Mouse (Mus musculus): ENCODE data around the gene Plekhh3. TPM values are rescaled to one million over a fixed set of nuclear protein-coding genes. Genes with fewer than 3 reads are reported as not detected.
A peak's percentile ranks its signal among the peaks of the same experiment; 100 is the strongest.

Plekhh3 gene
- total RNA-seq (2021): 10 to 100 TPM; 20.7 to 35.3 TPM
- long read RNA-seq, experiment 1, transcript Plekhh3-201 (13 exons, 3,056 nt): major isoform, 11 of 49 reads
- long read RNA-seq, experiment 1, transcript Plekhh3-206 (13 exons, 3,010 nt): minor isoform, 10 of 49 reads
- long read RNA-seq, experiment 1, partial matches to known transcripts: 4 of 49 reads
- long read RNA-seq, experiment 1, other reads (novel, unspliced or antisense): 21 of 49 reads
- long read RNA-seq, experiment 2, transcript Plekhh3-201 (13 exons, 3,056 nt): minor isoform, 17 of 93 reads
- long read RNA-seq, experiment 2, transcript Plekhh3-206 (13 exons, 3,010 nt): major isoform, 24 of 93 reads
- long read RNA-seq, experiment 2, partial matches to known transcripts: 8 of 93 reads
- long read RNA-seq, experiment 2, other reads (novel, unspliced or antisense): 40 of 93 reads

DNA sequence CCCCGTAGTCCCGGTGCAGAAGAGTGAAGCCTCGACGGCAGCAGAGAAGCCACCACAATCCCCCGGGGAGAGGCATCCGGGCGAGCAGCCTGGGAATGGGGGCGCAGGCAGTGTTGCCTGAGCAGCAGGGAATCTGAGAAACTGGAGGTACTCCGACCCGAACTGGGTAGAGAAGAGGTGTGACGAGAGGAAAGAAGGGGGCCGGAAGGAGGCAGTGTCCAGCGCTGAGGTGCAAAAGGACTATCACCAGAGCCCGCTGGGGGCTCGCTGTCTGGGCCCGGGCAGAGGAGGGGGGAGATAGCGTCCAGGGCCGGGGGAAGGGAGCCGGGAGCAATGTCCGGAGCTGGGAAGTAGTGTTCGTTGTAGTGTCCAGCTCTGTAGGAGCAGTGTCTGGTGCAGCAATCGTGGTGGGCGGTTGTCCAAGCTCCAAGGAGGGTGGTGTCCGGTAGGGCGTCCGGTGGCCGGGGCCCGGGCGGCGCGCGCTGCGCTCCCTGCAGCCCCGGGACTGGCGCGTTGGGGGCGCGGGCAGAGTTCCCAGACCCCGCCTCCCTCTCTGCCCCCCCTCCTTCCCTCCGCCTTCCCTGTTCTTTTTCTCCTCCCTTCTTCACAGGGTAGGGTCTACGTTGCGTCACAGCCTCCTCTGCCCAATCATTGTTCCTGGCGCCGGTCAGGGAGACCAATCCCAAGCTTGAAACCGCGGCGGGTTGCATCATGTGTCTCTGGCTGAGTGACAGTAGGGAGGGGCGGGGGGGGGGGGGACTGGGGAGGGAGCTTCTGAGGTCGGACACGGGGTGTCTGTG, at the start of gene Plekhh3:
TSS of gene Plekhh3 (minus strand) at position 541 of the 800 bp plus-strand sequence.
- DNase-seq: peak; percentile 97
- peak within 1 kb of the TSS; percentile 99 for H3K27ac ChIP-seq
- TF ChIP-seq CTCF (IDR thresholded peaks at IDR 0.05): peak; percentile 23
- peak within 1 kb of the TSS; percentile 89 for H3K4me3 ChIP-seq
- intact Hi-C loops (cut with DNase I): loop anchor here (5.0 kb wide), 1 partner anchor 189 kb away; no protein-coding TSS in a partner anchor

GRCm38 (mm10) chr11:101220853-101221252, 49.7 kb upstream of the Plekhh3 start:
- no peak for TF ChIP-seq CTCF (IDR thresholded peaks at IDR 0.05)
- intact Hi-C loops (cut with DNase I): no loop called here
- DNase-seq: no peak
- no peak overlapping the region for H3K4me3 ChIP-seq
- peak overlapping the region; percentile 49 for H3K27ac ChIP-seq

DNA sequence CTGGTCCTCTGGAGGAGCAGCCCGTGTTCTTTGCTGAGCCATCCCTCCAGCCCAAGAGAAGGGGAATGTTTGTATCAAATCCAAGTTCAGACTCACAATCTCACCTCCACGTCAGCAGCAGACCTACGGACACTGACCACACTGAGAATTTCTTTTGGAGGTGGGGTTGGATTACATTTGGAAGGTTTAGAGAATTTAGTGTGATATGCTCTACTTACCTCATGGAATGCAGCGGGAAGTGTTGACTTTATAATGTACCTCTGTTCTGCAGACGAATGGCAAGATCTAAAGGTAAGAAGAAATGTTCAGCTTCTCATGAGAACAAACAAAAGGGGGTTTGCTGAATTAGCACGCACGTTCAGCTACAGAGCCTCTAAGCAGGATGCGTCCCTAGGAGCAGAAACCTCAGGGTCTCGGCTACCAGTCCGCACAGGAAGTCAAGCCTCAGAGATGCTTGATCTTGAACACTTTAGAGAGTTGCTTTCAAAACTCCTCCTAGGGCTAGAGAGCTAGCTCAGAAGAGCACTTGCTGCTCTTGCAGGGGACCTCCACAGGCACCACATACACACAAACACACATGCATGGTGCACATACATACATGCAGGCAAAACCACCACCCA, 47.4 kb upstream of the Plekhh3 start:
- intact Hi-C loops (cut with DNase I): no loop called here
- no peak for DNase-seq
- H3K4me3 ChIP-seq: no peak overlapping the region
- H3K27ac ChIP-seq: no peak overlapping the region
- no peak for TF ChIP-seq CTCF (IDR thresholded peaks at IDR 0.05)

- Histone ChIP-seq H3K27ac (no peak overlapping the region), H3K4me3 (no peak overlapping the region)
- TF ChIP-seq CTCF (IDR thresholded peaks at IDR 0.05): no peak
- intact Hi-C loops (cut with DNase I): no loop called here
- no peak for DNase-seq
Observed at GRCm38 (mm10) chr11:101216936-101217335, 45.8 kb upstream of the Plekhh3 start.

GRCm38 (mm10) chr11:101211970-101212369, 40.8 kb upstream of the Plekhh3 start:
- DNase-seq: no peak
- peak; percentile 79 for TF ChIP-seq CTCF (IDR thresholded peaks at IDR 0.05)
- intact Hi-C loops (cut with DNase I): loop anchor here (1.0 to 2.0 kb wide), 3 partner anchors 36 to 183 kb away; partner anchors contain the start of gene Becn1
- Histone ChIP-seq H3K4me3 (no peak overlapping the region), H3K27ac (0 out of 2 replicates have a peak overlapping the region, but pooled peaks have one; percentile 13)

GRCm38 (mm10) chr11:101200986-101201385, 29.8 kb upstream of the Plekhh3 start:
- Histone ChIP-seq H3K4me3 (no peak overlapping the region), H3K27ac (no peak overlapping the region)
- intact Hi-C loops (cut with DNase I): no loop called here
- peak; percentile 80 for TF ChIP-seq CTCF (IDR thresholded peaks at IDR 0.05)
- DNase-seq: no peak

DNA sequence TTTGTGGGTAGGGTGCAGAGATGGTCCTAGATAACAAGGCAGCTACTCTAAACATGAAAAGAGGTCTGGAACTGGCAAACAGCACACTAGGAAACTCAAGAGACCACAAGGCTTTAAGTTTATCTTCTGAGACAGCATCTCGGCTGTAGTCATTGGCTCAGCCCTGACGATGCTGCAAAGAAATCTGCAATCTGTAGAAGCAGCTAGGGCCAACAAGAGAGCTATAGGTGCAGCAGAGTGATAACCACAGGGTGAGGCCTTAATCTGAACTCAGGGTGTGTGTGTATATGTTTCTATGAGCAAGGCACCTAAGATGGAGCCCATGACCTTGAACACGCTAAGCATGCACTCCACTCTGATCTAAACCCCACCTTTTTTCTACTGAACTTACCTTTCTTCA, 28.4 kb upstream of the Plekhh3 start:
- Histone ChIP-seq H3K4me3 (no peak overlapping the region), H3K27ac (no peak overlapping the region)
- TF ChIP-seq CTCF (IDR thresholded peaks at IDR 0.05): no peak
- intact Hi-C loops (cut with DNase I): no loop called here
- no peak for DNase-seq

DNA sequence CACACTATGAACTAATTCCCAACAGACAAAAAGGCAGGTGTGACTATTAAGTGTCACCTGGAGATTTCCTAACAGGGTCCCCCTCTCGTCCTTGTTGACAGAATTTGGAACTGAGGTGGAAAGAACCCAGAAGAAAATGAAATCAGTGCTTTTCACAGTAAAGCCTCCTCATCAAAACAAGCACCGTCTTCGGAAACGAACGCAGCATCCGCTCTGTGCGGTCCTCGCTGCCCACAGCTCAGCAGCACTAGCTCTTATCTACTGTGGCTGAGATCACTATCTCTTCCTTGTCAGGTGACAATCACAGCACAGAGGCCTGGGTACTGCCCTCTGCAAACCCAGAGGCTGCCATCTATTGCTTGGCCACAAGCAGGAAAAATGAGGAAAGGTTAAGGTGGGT, 25.0 kb upstream of the Plekhh3 start:
- peak overlapping the region; percentile 43 for H3K27ac ChIP-seq
- no peak for DNase-seq
- H3K4me3 ChIP-seq: no peak overlapping the region
- no peak for TF ChIP-seq CTCF (IDR thresholded peaks at IDR 0.05)
- intact Hi-C loops (cut with DNase I): no loop called here

DNA sequence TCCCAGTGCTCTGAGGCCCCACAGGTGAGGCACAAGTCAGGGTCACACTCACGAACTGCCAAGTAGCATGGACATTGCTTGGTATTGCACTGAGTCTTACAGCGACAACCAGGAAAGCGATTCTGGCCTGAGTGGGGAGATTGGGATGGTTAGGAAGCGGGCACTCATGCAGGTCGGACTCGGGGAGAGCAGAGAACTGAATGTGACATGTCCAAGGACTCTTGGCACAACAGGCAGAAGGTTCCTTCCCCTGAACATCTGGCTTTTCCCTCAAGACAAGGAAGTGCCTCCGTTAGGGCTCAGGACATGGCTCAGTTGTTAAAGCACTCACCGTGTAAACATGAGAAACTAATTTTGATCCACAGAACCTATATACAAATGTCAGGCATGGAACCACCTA, 24.4 kb upstream of the Plekhh3 start:
- intact Hi-C loops (cut with DNase I): no loop called here
- H3K27ac ChIP-seq: peak overlapping the region; percentile 43
- DNase-seq: no peak
- no peak overlapping the region for H3K4me3 ChIP-seq
- no peak for TF ChIP-seq CTCF (IDR thresholded peaks at IDR 0.05)

DNA sequence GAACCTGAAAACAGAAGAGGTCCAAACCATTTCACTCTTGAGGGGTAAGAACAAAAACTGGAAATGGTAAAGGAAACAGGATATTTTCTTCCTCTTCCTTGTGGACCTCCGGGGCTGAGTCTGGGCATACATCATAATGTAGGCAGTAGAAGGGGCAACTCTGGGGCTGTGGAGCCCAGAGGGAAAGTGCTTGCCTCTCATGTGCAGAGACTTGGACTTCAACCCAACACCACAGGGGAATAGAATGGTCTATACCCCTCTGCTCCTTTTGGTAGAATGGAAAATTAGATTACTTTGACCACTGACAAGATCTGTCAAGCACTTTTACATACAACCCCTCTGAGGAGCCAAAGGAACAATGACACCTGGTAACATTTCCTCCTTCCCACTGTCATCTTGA, 23.9 kb upstream of the Plekhh3 start:
- TF ChIP-seq CTCF (IDR thresholded peaks at IDR 0.05): no peak
- no peak for DNase-seq
- intact Hi-C loops (cut with DNase I): no loop called here
- Histone ChIP-seq H3K27ac (peak overlapping the region; percentile 43), H3K4me3 (no peak overlapping the region)

DNA sequence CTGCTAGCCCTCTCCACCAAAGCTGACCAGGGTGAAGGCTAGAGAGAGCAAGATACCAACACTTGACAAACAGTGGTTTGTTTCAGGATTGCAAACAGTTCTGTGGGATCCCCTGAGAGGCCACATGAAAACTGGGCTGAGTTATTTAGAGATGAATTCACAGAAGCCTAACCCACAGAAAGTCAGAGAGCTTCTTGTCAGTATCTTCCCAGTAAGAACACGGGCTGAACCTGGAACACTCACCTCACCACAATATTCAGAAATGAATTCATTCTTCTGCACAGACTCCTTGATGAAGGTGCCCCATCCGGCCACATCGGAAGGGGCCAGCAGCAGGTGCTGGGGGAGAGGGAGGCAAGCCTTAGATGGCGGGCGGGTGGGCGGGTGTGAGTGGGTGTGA, 23.5 kb upstream of the Plekhh3 start:
- intact Hi-C loops (cut with DNase I): no loop called here
- Histone ChIP-seq H3K27ac (no peak overlapping the region), H3K4me3 (no peak overlapping the region)
- DNase-seq: no peak
- no peak for TF ChIP-seq CTCF (IDR thresholded peaks at IDR 0.05)

GRCm38 (mm10) chr11:101194137-101194536, 23.0 kb upstream of the Plekhh3 start:
- no peak for TF ChIP-seq CTCF (IDR thresholded peaks at IDR 0.05)
- intact Hi-C loops (cut with DNase I): no loop called here
- H3K4me3 ChIP-seq: no peak overlapping the region
- H3K27ac ChIP-seq: no peak overlapping the region
- no peak for DNase-seq

DNA sequence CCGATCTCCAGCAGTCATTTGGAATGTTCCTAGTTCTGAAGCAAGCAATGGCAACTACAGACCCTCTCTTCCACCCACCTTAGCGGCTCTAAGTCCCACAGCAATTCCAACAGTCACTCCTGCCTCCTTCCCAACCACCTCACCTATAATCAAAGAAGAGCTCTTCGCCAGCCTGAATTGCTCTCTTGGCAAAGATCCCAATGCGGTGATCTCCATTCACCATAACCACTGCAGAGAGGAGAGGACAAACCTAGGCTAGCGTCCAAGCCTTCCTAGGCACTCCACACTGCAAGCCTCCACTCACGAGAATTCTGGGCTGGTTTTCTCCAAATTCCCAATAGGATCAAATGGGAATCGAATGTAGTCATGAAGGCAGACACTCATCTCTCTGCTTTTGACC, 21.9 kb upstream of the Plekhh3 start:
- TF ChIP-seq CTCF (IDR thresholded peaks at IDR 0.05): no peak
- intact Hi-C loops (cut with DNase I): no loop called here
- DNase-seq: no peak
- Histone ChIP-seq H3K4me3 (no peak overlapping the region), H3K27ac (no peak overlapping the region)

Data from gastrocnemius, adult 2 months (tissue).